Mouse (Mus musculus): ENCODE data around the gene Nid1. TPM values are rescaled to one million over a fixed set of nuclear protein-coding genes. Genes with fewer than 3 reads are reported as not detected.

The Nid1 gene
- total RNA-seq, 2 experiments from 2014 or later = 2.7 to 2.9 TPM

GRCm38 (mm10) chr13:13538585-13539300 lies 101.4 kb downstream of the Nid1 start:
- no peak for DNase-seq (ENCODE audit: low spot score in 2 of 2)

DNA sequence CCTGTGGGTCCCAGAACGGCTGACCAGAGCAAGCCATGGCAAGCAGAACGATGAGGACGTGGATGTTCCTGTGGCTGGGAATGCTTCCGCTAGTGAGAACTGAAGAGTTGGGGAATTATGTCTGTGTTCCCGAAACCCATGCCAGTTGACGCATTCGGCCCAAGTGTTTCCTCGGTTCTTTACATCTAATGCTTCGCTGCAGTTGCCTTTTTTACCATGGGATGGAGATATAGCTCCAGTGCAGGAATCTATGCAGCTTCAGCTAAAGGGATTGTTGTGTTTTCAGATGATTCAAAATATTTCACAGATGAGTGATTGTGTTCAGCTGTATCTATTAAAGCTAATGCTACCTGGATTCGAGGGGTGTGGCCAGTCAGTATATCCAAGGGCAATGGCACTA lies 105.7 kb downstream of the Nid1 start:
- peak in 1 of 2 experiments; percentile 56 for DNase-seq (ENCODE audit: low spot score in 2 of 2)

DNA sequence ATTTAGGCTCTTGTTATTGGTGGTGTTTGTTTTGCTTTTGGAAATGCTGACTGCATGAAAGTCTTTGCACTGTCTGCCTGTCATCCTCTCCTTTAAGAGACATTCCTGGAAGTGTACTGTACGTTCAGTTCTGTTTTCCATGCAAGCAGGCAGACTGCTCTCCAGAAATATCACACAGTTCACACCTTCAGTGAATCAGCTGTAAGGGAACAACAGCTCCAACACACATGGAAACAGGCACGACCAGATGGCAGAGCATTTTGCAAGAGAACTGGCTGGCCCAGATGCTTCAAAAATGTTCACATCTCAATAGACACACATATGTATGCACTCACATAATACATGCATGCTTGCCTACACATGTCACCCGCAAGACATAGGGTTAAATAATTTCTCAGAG lies 109.4 kb downstream of the Nid1 start:
- peak; percentile 77 to 93 for DNase-seq (ENCODE audit: low spot score in 2 of 2)

DNA sequence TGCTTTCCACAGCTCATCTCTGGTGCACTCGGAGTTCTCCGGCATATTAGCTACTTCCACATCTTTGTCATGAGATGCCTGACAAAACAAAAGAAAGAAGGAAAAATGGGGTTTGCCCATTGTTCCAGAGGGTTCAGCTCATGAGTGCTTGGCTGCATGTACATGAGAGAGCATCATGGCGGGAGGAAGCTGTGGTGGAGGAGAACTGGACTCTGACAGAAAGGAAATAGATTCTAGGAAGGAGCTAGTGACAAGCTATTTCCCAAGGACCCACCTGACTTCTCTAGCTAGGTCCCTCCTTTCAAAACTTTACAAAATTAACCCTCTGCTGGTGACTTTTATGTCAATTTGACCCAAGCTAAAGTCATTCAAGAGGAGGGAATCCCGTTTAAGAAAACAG lies 110.5 kb downstream of the Nid1 start:
- DNase-seq (ENCODE audit: low spot score in 2 of 2) = no peak

DNA sequence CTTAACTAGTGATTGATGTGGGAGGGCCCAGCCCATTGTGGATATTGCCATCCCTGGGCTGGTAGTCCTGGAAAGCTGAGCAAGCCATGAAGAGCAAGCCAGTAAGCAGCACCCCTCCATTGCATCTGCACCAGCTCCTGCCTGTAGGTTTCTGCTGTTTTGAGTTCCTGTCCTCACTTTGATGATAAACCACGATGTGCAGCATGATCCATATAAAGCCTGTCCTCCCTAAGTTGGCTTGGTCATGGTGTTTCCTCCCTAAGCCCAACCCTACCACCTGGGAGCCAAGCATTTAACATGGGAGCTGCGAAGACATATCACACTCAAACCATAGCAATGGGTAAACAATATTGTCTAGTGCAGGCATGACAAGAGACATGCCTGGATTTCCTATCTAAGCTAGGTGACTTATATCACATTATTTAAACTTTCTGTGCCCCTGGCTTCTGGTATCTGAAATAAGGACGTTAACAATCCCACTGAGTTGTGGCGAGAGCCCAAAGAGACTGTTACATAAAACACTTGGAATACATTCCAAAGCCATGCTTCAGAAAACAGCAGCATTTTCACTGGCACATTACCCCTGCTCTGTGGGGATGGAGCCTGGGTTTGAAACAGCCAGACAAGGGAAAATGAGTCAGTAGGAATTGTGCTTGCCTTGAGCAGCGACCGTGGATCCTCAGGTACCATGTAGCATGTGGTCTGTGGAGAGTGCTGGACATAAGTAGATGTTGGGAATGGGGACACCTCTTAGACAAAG lies 111.3 kb downstream of the Nid1 start:
- no peak for DNase-seq (ENCODE audit: low spot score in 2 of 2)

GRCm38 (mm10) chr13:13549687-13550660 lies 112.6 kb downstream of the Nid1 start:
- no peak for DNase-seq (ENCODE audit: low spot score in 2 of 2)

GRCm38 (mm10) chr13:13552020-13552419 lies 114.7 kb downstream of the Nid1 start:
- DNase-seq (ENCODE audit: low spot score in 2 of 2) = no peak

- no peak for DNase-seq (ENCODE audit: low spot score in 2 of 2)
Observed at GRCm38 (mm10) chr13:13553660-13554059, 116.3 kb downstream of the Nid1 start.

DNA sequence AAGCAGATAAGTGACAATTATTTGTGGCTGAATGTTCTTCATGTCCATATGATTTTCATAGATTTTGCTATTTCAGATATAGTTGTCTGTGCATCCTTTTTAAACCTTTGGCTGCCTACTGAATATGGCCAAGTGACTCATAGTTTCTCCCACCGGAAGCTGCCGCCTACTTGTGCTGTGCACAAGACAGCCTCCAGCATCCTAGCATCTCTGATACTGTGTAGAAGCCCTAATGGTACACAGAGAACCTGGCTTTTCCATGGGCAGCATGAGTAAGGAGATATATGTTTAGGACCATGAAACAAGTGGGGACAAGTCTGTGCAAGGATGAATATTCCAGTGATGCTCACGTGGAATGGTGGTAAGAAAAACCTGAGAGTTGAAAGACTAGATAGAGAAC lies 117.8 kb downstream of the Nid1 start:
- peak in 1 of 2 experiments; percentile 53 for DNase-seq (ENCODE audit: low spot score in 2 of 2)

GRCm38 (mm10) chr13:13557001-13557743 lies 119.8 kb downstream of the Nid1 start:
- peak in 1 of 2 experiments; percentile 48 for DNase-seq (ENCODE audit: low spot score in 2 of 2)

DNA sequence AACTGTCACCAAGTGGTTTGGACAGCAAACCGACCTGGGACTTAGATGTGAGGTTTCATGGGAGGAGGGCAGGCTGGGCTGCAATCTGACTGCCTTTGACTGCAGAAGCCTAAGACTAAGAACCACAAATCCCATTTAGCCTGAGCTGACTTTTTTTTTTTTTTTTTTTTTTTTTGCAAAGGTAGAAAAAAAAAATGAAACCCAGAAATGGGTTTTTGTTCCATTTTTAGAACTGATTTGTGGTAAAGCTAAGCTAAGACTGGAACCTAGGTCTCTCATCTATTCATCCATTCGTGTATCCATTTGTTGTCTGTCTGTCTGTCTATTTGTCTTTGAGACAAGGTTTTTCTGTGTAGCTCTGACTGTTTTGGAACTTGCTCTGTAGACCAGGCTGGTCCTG lies 120.9 kb downstream of the Nid1 start:
- no peak for DNase-seq (ENCODE audit: low spot score in 2 of 2)

DNA sequence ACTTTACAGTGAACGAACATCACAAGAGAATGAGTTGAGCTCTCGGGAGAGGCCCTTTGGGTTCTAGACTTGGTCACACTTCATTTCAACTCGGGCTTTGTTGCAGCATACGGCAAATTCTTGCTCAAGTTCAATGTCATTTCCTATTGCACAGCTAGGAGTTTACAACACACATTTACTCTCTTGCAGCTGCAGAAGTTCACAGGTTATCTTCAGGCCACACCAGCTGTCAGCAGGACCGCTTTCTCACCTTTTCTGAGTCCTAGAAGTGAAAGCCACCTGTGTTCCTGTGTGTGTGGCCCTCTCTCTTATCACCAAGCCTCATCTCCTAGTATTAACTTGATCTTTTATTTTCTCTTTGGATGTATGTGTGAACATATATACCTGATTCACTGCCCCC lies 121.5 kb downstream of the Nid1 start:
- DNase-seq (ENCODE audit: low spot score in 2 of 2) = no peak

Other genes starting within 250 kb of the Nid1 start
- gene Gpr137b, start 43.5 kb upstream of the Nid1 start, total RNA-seq (2021) = 10 to 100 TPM; 24.5 to 25.7 TPM
- 10 to 100 TPM; 75.2 to 86.9 TPM for gene Lyst, start 152.8 kb downstream of the Nid1 start, total RNA-seq (2021)